Mouse (Mus musculus) myocyte (in vitro differentiated cells): ENCODE data around the gene Nrde2. TPM values are rescaled to one million over a fixed set of nuclear protein-coding genes. Genes with fewer than 3 reads are reported as not detected.

Experiments used
- H3K27me3 ChIP-seq: one replicate; pipeline ENCODE4 v1.6.1; 2011; ENCODE audit not compliant: control insufficient read depth, insufficient read depth, insufficient read length
- H3K36me3 ChIP-seq: one replicate; pipeline ENCODE4 v1.6.1; 2011; ENCODE audit not compliant: control insufficient read depth, insufficient read depth
- H3K4me2 ChIP-seq: one replicate; pipeline ENCODE4 v1.6.1; 2011; ENCODE audit warnings: low read depth, control low read depth
- H3K4me3 ChIP-seq: one replicate; pipeline ENCODE4 v1.5.1; 2011; ENCODE audit warnings: mild to moderate bottlenecking, control low read depth, moderate library complexity
- H3K79me2 ChIP-seq: one replicate; pipeline ENCODE4 v1.6.1; 2011; ENCODE audit not compliant: control insufficient read depth, insufficient read depth
- H3ac ChIP-seq: one replicate; pipeline ENCODE4 v1.6.1; 2011; ENCODE audit not compliant: control insufficient read depth, insufficient read length
- CEBPB ChIP-seq: IDR thresholded peaks from 2 replicates; pipeline ENCODE4 v1.6.1; 2011; ENCODE audit warnings: mild to moderate bottlenecking, moderate library complexity; ENCODE audit not compliant: poor library complexity, insufficient read depth, severe bottlenecking
- E2F4 ChIP-seq: IDR thresholded peaks from one replicate; pipeline ENCODE4 v1.6.1; 2011; ENCODE audit warnings: mild to moderate bottlenecking, control low read depth, moderate library complexity; ENCODE audit not compliant: insufficient read depth
- MAX ChIP-seq: IDR thresholded peaks from one replicate; pipeline ENCODE4 v1.6.1; 2011; ENCODE audit warnings: low read depth, mild to moderate bottlenecking, control low read depth
- MYOD1 ChIP-seq, 3 experiments: IDR thresholded peaks; one replicate each; pipeline ENCODE4 v1.6.1; 2011; ENCODE audit warnings: control low read depth in 2 of 3, low read depth in 2 of 3, mild to moderate bottlenecking in 2 of 3, moderate library complexity in 1 of 3; ENCODE audit not compliant: insufficient read length in 2 of 3, control insufficient read depth in 1 of 3
- MYOG ChIP-seq, 3 experiments: IDR thresholded peaks; one replicate each; pipeline ENCODE4 v1.6.1; 2011; ENCODE audit warnings: control low read depth in 2 of 3, low read depth in 2 of 3, mild to moderate bottlenecking in 2 of 3; ENCODE audit not compliant: insufficient read length in 2 of 3, control insufficient read depth in 1 of 3, insufficient read depth in 1 of 3
- POLR2A ChIP-seq: IDR thresholded peaks from one replicate; pipeline ENCODE4 v1.6.1; 2011; ENCODE audit warnings: low read depth, mild to moderate bottlenecking, control low read depth, moderate library complexity; ENCODE audit not compliant: insufficient read length
- POLR2AphosphoS2 ChIP-seq: IDR thresholded peaks from one replicate; pipeline ENCODE4 v1.6.1; 2011; ENCODE audit warnings: low read depth, control low read depth; ENCODE audit not compliant: insufficient read length
- REST ChIP-seq: IDR thresholded peaks from one replicate; pipeline ENCODE4 v1.6.1; 2011; ENCODE audit warnings: mild to moderate bottlenecking, control low read depth, moderate library complexity; ENCODE audit not compliant: insufficient read depth, insufficient read length
- SRF ChIP-seq: IDR thresholded peaks from one replicate; pipeline ENCODE4 v1.6.1; 2011; ENCODE audit warnings: low read depth; ENCODE audit not compliant: control insufficient read depth, insufficient read length
- TCF12 ChIP-seq: IDR thresholded peaks from one replicate; pipeline ENCODE4 v1.6.1; 2011; ENCODE audit warnings: mild to moderate bottlenecking, control low read depth; ENCODE audit not compliant: poor library complexity, insufficient read depth, severe bottlenecking
- TCF3 ChIP-seq: IDR thresholded peaks from one replicate; pipeline ENCODE4 v1.6.1; 2011; ENCODE audit warnings: low read depth, control low read depth; ENCODE audit not compliant: insufficient read length
- USF1 ChIP-seq: IDR thresholded peaks from one replicate; pipeline ENCODE4 v1.6.1; 2011; ENCODE audit warnings: low read depth, mild to moderate bottlenecking, control low read depth, moderate library complexity
- polyA plus RNA-seq: library from polyadenylated mRNA; unstranded; fragments of >200 nt; fragmentation: generic; extraction: Trizol; gene quantifications from one replicate; pipeline ENCODE4 v1.2.1, GENCODE M21; 2012; ENCODE audit warnings: missing spikeins

The Nrde2 gene
- polyA plus RNA-seq, 1 experiment = 9.3 TPM

DNA sequence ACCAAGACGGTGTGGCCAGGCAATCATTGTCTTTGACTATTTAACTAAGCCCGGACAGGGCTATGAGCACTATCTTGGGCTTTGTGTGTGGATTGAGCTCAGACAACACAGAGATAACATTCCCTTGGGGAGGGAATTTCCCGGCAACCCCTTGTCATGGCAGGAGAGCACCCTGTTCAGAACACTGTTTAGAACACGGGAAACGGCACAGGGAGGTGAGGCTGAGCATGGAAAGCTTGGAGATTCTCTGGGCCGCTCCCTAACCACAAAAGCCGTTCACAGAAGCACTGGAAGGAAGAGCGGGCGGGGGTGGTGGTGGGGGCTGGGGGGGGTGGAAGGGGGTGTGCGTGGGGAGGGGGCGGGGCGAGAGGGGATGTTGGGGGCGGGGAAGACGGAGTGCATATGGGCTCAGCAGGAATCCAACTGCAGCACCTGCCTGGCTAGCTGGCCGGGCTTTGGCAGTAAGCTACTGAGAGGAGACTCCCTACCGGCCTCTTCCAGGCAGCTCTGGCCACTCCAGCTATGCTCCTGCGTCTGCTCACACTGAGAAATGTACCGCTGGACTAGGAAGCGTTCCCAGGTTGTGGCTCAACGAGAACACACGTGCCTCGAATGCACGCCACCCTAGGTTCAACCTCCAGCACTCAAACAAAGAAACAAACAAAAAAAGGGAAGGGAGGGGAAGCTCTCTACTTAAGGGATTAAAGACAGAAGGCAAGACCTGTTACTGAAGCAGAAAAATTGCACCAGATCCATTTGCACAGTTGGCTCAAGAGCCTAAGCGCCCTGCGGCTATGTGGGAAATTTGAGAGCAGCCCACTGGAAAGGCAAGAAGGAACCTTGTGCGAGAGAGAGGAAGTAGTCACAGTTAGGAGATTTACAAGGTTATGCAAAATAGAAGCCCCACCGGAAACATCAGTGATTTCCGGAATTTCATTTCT is 8.7 kb upstream of the Nrde2 start:
- Histone ChIP-seq H3ac (no peak overlapping the region), H3K4me3 (no peak overlapping the region), H3K4me2 (peak overlapping the region; percentile 56), H3K79me2 (no peaks in the 10 kb centered on the region), H3K27me3 (no peaks in the 10 kb centered on the region), H3K36me3 (no peaks in the 10 kb centered on the region)
- TF ChIP-seq MAX = no peak
- TF ChIP-seq CEBPB = no peak
- TF ChIP-seq E2F4 = no peak
- no peak for TF ChIP-seq TCF12
- no peak for TF ChIP-seq TCF3
- TF ChIP-seq POLR2AphosphoS2 = no peak
- no peak for TF ChIP-seq SRF
- no peak for TF ChIP-seq REST
- TF ChIP-seq USF1 = no peak

GRCm38 (mm10) chr12:100167502-100167901 is 8.0 kb upstream of the Nrde2 start:
- no peak overlapping the region for H3K4me3 ChIP-seq
- TF ChIP-seq CEBPB (no peak), MAX (no peak), SRF (no peak), REST (no peak)
- no peak overlapping the region for H3ac ChIP-seq
- H3K79me2 ChIP-seq = no peaks in the 10 kb centered on the region
- no peaks in the 10 kb centered on the region for H3K36me3 ChIP-seq
- H3K27me3 ChIP-seq = no peaks in the 10 kb centered on the region
- H3K4me2 ChIP-seq = no peak overlapping the region

DNA sequence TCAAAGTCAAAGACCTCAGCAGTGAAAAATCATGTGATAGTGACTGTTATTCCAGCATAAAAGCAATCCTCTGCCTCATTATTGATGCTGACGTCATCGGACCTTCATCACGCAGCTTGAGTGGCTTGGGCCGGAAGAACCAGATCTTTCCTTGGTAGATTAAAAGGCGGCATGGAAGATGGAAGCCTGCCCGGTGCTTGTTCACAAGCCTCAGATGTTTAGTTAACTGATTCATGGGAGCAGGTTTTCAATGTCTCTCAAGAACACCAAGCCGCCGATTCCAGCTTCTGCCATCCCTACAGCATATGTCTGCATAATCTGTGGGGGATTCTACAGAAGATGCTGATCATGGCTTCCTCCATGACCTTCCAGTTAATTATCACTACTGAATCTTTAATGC is 7.5 kb upstream of the Nrde2 start:
- Histone ChIP-seq H3K36me3 (no peaks in the 10 kb centered on the region), H3K79me2 (no peaks in the 10 kb centered on the region), H3ac (no peak overlapping the region), H3K4me3 (no peak overlapping the region), H3K4me2 (no peak overlapping the region), H3K27me3 (no peaks in the 10 kb centered on the region)
- TF ChIP-seq POLR2A (no peak), MYOD1 (IDR thresholded peaks at IDR 0.05; ENCODE audit: control insufficient read depth in 1 of 3, insufficient read length in 2 of 3, low read depth in 2 of 3) (no peak), SRF (no peak), MAX (no peak), POLR2AphosphoS2 (no peak), E2F4 (no peak), USF1 (no peak), REST (no peak), TCF3 (no peak), CEBPB (no peak), TCF12 (no peak), MYOG (IDR thresholded peaks at IDR 0.05; ENCODE audit: control insufficient read depth in 1 of 3, insufficient read depth in 1 of 3, insufficient read length in 2 of 3, low read depth in 2 of 3) (no peak)

DNA sequence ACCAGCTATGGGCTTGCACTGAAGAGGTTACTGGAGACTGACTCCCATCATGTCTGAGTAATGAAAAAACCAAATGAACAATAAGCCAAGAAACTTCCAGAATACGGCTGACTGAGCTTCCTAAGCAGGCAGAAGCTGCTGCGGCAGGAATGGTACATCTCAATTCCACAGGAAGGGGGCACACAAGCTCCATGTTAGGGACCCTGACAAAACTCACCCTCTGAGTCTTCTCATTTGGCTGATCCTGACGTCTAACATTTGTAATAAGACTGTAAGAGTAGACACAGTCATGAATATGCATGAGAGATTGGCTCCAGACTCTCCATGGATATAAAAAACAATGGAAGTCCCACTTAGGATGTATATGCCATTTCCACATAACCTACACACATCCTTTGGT is 6.7 kb upstream of the Nrde2 start:
- TF ChIP-seq USF1 = no peak
- TF ChIP-seq TCF12 = no peak
- no peak for TF ChIP-seq SRF
- TF ChIP-seq POLR2A = no peak
- Histone ChIP-seq H3K79me2 (no peaks in the 10 kb centered on the region), H3K36me3 (no peaks in the 10 kb centered on the region)

GRCm38 (mm10) chr12:100164991-100165500 is 5.6 kb upstream of the Nrde2 start:
- TF ChIP-seq USF1 (no peak), CEBPB (no peak), REST (no peak), TCF12 (no peak), SRF (no peak), MAX (no peak), E2F4 (no peak), MYOD1 (IDR thresholded peaks at IDR 0.05; ENCODE audit: control insufficient read depth in 1 of 3, insufficient read length in 2 of 3, low read depth in 2 of 3) (no peak), MYOG (IDR thresholded peaks at IDR 0.05; ENCODE audit: control insufficient read depth in 1 of 3, insufficient read depth in 1 of 3, insufficient read length in 2 of 3, low read depth in 2 of 3) (no peak), TCF3 (no peak), POLR2AphosphoS2 (no peak)
- H3K79me2 ChIP-seq = no peaks in the 10 kb centered on the region
- no peak overlapping the region for H3ac ChIP-seq
- no peaks in the 10 kb centered on the region for H3K27me3 ChIP-seq
- no peak overlapping the region for H3K4me2 ChIP-seq
- H3K36me3 ChIP-seq = no peaks in the 10 kb centered on the region
- H3K4me3 ChIP-seq = no peak overlapping the region

More for the DNA sequence above, 6.7 kb upstream of the Nrde2 start:
- Histone ChIP-seq H3K4me3 (no peak overlapping the region), H3K4me2 (no peak overlapping the region), H3ac (no peak overlapping the region), H3K27me3 (no peaks in the 10 kb centered on the region)
